Mouse (Mus musculus): Measurements from ENCODE around the gene Myrf. TPM values are rescaled to one million over a fixed set of nuclear protein-coding genes. Genes with fewer than 3 reads are reported as not detected.
A peak's percentile ranks its signal among the peaks of the same experiment; 100 is the strongest.

The Myrf gene
- total RNA-seq, 2 experiments from 2014 or later: 4.2 to 6.2 TPM

GRCm38 (mm10) chr19:10208851-10209250, 31.7 kb downstream of the Myrf start:
- peak; percentile 63 to 81 for DNase-seq

DNA sequence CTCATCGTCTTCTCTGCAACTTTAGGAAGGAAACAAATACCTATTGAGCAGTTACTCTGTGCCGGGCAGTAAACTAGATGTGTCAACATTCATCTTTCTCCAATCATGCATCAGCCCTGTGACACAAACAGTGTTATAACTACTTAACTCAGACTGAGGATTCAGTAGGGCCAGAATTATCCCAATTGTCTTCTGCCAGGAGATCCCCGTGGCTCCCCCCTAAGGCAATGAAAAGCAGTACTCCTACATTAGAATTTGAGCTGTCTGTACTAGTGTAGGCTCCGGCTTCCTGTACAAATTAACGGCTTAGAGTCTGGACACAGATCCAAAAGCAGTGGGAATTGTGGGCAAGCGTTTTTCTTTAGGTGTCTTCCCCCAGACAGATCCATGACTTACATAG, 35.5 kb downstream of the Myrf start:
- DNase-seq: no peak

GRCm38 (mm10) chr19:10204616-10205001, 35.9 kb downstream of the Myrf start:
- DNase-seq: peak; percentile 58 to 60

DNA sequence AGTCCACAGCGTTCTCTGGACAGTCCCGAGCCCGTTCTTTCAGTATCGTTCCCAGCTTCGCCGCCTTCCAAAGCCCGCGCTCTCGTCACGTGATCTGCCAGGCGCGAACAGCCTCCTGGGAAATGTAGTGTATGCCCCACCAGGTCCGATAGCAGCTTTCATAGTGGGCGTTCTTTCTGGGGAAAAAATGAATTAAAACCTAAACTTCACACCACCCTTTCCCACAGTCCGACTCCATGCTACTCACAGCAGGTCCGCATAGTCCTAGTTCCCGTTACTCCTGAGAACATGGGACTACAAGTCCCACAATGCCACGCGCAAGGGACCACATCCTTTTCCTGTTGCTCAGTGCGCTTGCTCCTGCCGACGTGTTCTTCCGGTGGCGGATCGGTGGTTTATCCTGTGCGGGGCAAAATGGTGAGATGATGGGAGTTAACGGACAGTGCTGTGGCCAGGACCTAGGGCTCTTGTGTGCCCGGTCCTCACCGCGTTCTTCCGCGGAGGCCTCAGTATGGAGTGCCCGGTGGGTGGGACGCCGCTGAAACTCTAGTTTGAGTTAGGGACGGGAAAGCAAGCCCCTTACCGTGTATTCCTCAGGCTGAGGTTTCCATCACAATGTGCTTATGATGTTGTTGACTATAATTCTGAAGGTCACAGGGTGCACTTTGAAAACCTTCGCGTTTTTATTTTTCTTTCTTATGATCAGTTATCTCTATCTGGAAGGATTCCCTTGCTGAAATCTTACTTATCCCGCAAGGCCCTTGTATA, 36.5 kb downstream of the Myrf start, which contains the start of the genes Tmem258 and Fen1:
TSS of gene Tmem258 (plus strand) at position 167 of the 768 bp plus-strand sequence.
TSS of gene Fen1 (minus strand) at position 322 of the 768 bp plus-strand sequence.
- DNase-seq: peak; percentile 92 to 98

- DNase-seq: no peak
Measured at GRCm38 (mm10) chr19:10203146-10203847, 37.3 kb downstream of the Myrf start.

- DNase-seq: peak; percentile 75 to 88
Measured at GRCm38 (mm10) chr19:10198723-10199122, 41.8 kb downstream of the Myrf start.

GRCm38 (mm10) chr19:10198286-10198685, 42.3 kb downstream of the Myrf start:
- DNase-seq: no peak

DNA sequence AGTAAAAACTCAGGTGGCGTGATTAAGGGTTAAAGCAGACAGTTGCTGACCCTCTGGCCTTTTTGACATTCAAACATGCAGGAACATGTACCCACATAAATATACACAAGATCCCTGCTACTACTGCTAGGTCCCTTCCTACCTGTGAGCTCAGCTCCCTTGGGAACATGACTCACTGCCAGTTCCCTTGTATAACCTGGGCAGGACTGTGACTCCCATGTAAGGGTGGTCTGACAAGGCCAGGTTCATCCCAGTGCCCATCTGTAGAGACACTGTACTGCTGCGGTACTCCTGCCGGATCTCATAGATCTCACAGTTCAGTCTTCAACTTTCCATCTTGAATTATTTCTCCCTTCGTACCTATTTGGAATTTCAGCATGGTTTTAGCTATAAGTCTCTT, 43.4 kb downstream of the Myrf start:
- DNase-seq: no peak

GRCm38 (mm10) chr19:10195252-10195651, 45.3 kb downstream of the Myrf start:
- no peak for DNase-seq

GRCm38 (mm10) chr19:10194337-10194736, 46.2 kb downstream of the Myrf start:
- no peak for DNase-seq

GRCm38 (mm10) chr19:10191326-10191725, 49.2 kb downstream of the Myrf start:
- peak; percentile 35 to 45 for DNase-seq

DNA sequence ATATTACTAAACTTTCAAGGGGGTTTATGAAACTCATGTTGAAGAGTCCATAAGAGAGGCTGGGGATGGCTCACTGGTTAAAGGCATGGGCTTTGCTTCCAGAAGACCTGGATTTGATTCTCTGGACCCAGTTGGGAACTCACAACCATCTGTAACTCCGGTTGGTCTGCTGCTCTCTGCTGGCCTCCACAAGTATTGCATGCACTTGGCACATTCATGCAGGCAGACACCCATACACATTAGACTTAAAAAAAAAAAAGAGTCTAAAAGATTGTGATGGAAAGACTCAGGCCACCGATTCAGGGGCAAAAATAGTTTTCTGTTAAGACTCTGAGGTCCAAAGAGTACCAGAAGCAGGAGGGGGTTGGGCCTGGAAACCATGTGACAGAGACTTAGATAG, 49.8 kb downstream of the Myrf start:
- peak; percentile 72 to 86 for DNase-seq

DNA sequence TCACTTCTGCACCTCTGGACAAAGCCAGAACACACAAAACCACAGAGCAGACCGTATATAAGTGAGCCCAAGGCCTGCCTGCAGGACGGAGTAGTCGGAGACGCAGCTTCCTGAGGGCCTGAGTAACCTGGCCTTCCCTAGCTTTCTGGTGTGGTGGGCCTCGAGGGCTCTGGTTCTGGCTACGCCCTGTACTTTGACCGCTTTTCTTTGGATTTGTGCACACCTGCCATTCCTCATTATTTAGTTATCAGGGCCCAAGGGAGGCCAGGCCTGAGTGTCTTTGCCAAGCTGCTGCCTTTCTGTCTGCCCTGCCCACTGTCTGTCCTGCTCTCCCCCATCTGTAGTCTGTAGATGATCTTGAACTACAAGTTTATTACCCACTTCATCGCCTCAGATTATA, 50.6 kb downstream of the Myrf start:
- no peak for DNase-seq

DNA sequence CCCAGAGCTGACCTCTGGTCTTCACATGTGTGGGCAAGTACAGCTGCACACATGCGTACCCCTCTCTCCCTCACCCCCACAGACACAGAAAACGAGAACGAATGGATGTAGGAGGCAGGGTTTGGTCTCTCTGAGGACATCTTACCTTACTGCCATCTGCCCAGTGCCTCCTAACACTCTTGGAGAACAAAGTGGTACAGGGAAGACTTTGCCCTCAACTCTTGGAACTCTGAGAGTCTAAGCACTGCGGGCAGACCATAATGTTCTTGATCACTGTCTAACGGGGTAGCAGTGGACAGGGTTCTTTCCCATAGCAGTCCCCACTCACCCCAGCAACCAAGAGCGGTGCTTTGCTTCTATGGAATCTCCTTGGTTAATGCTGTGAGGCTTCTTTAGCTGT, 51.5 kb downstream of the Myrf start:
- no peak for DNase-seq

- DNase-seq: peak in 1 of 2 experiments; percentile 36
Measured at GRCm38 (mm10) chr19:10188281-10188811, 52.2 kb downstream of the Myrf start.

GRCm38 (mm10) chr19:10186569-10186968, 54.0 kb downstream of the Myrf start:
- DNase-seq: no peak

GRCm38 (mm10) chr19:10185876-10186275, 54.7 kb downstream of the Myrf start:
- DNase-seq: no peak

- no peak for DNase-seq
Measured at GRCm38 (mm10) chr19:10184096-10184495, 56.5 kb downstream of the Myrf start.

- peak; percentile 80 for DNase-seq
Measured at GRCm38 (mm10) chr19:10183299-10183983, 57.1 kb downstream of the Myrf start.

GRCm38 (mm10) chr19:10182670-10183298, 57.8 kb downstream of the Myrf start, which contains the start of gene Fads1:
Gene Fads1, plus strand, starts transcription at chr19:10182888.
- DNase-seq: peak; percentile 93 to 96

DNA sequence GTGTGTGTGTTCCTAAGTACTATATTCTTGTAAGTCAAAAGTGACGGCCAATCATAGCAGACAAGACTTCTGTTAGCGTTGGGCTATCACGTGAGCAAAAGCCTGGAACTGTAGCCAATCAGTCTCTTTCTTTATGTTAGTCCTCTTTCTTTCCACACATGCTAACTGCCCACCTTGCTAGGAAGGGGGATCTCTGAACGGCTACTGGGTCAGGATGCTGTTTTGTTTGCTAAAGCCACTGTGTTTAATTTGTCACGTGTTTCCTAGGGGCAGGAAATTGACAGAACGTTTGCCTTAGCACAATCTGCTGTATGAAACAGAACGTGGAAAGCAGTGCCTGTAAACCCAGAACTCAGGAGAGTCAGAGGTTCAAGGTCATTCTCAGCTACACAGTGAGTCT, 58.4 kb downstream of the Myrf start:
- DNase-seq: no peak

DNA sequence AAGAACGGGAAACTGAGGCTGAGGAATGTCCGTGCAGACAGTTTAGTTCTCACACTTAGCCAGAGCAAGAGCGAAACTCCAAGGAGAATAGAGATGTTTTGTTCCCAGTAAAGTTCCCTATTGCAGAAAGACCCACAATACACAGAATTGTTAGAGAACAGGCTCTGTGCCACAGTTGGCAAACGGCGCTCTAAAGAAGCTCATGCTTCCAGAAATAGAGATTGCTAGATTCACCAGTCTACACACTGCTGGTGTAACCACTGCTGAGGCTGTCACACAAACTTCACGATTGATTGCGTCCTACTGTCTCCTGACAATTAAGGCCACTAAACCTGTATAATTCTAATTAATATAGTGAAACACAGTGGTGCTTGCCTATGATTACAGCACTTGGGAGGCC, 59.3 kb downstream of the Myrf start:
- peak; percentile 35 to 38 for DNase-seq

All from heart, adult 18-20 months (tissue).